Mouse (Mus musculus) G1E (cell line): ENCODE measurements around the gene Optc.

Experiments used
- CTCF ChIP-seq: IDR thresholded peaks from 2 replicates; pipeline ENCODE4 v1.5.1; 2012; ENCODE audit warnings: low read depth, low read length, inconsistent platforms, mixed read lengths
- GATA1 ChIP-seq: IDR thresholded peaks from 2 replicates; pipeline ENCODE4 v1.6.1; 2012; ENCODE audit warnings: borderline replicate concordance, low read length, inconsistent platforms, mixed read lengths
- TAL1 ChIP-seq: conservative IDR thresholded peaks from 2 replicates; pipeline ENCODE4 v1.6.1; 2012; ENCODE audit warnings: low read depth, low read length, inconsistent platforms, mixed read lengths

DNA sequence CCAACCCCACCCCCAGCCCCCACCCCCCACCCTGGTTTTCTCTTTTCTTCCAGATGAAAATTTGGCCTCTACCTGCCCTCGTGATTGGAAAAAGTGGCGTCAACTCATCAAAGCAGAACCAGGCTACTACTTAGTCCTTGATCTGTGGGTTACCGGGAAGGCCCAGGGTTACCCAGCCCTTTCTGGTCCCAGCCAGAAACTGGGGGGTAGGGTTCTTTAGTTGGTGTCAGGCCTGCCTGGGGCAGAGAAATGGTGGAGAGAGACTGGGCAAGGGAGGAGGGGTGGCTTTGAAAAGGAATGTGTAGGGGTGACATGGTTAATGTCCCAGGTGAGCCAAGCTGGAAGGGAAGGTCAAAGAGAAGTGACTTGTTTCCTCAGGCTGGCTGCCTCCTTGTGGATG, 51.1 kb downstream of the Optc start:
- TF ChIP-seq CTCF: no peak
- TF ChIP-seq GATA1: no peak
- TF ChIP-seq TAL1: no peak
